Mouse (Mus musculus): ENCODE data around the gene Snd1.

DNA sequence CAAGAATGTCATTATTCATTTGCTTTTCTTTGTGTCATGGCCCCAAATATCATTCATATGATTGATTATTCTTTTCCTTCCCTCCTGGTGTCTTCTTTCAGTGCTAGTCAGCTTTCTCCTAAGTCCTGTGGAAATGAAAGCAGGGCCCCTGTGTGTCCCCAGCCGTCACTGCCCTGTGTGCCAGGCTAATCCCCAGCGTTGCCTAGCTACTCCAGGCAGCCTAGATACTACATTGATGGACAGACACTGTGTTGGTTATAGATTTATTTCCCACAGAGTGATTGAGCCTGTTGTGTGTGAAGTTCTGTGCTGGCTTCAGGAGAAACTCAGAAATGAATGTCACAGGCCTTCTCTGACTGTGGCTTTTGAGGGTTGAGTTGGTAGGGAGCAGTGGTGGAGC, 41.7 kb downstream of the Snd1 start:
- TF ChIP-seq POLR2A (IDR thresholded peaks at IDR 0.05; ENCODE audit: insufficient read length, low read depth) = no peak
- no peak for TF ChIP-seq MYOG (IDR thresholded peaks at IDR 0.05; ENCODE audit: control insufficient read depth in 1 of 3, insufficient read depth in 1 of 3, insufficient read length in 2 of 3, low read depth in 2 of 3)
- TF ChIP-seq MAX (IDR thresholded peaks at IDR 0.05; ENCODE audit: low read depth) = no peak
- TF ChIP-seq USF1 (IDR thresholded peaks at IDR 0.05; ENCODE audit: low read depth) = no peak
- no peak for TF ChIP-seq MYOD1 (IDR thresholded peaks at IDR 0.05; ENCODE audit: control insufficient read depth in 1 of 3, insufficient read length in 2 of 3, low read depth in 2 of 3)
- TF ChIP-seq POLR2AphosphoS2 (IDR thresholded peaks at IDR 0.05; ENCODE audit: insufficient read length, low read depth) = no peak

Measured in myocyte (in vitro differentiated cells).